Mouse (Mus musculus) layer of hippocampus, adult 9-10 months (tissue): Measurements from ENCODE around the gene Fam196a.

ENCODE experiments used
- DNase-seq: peaks from one replicate; pipeline ENCODE4 v3.0.0; 2022; ENCODE audit warnings: low spot score

The Fam196a gene

GRCm38 (mm10) chr7:134937927-134938609, at the start of gene Fam196a:
Fam196a (minus strand) TSS chr7:134938430.
- no peak for DNase-seq

GRCm38 (mm10) chr7:134961608-134962007, 23.4 kb upstream of the Fam196a start:
- DNase-seq = no peak

- no peak for DNase-seq
Measured at GRCm38 (mm10) chr7:134960871-134961270, 22.6 kb upstream of the Fam196a start.

GRCm38 (mm10) chr7:134959086-134959485, 20.9 kb upstream of the Fam196a start:
- DNase-seq = no peak

GRCm38 (mm10) chr7:134945925-134946716, 7.9 kb upstream of the Fam196a start:
- DNase-seq = no peak

- no peak for DNase-seq
Measured at GRCm38 (mm10) chr7:134943701-134944100, 5.5 kb upstream of the Fam196a start.

- no peak for DNase-seq
Measured at GRCm38 (mm10) chr7:134943063-134943462, 4.8 kb upstream of the Fam196a start.

- no peak for DNase-seq
Measured at GRCm38 (mm10) chr7:134941891-134942290, 3.7 kb upstream of the Fam196a start.

GRCm38 (mm10) chr7:134937471-134937926, 731 bp downstream of the Fam196a start:
- no peak for DNase-seq

GRCm38 (mm10) chr7:134931886-134932285, 6.3 kb downstream of the Fam196a start:
- no peak for DNase-seq

- no peak for DNase-seq
Measured at GRCm38 (mm10) chr7:134901992-134902391, 36.2 kb downstream of the Fam196a start.

- DNase-seq = no peak
Measured at GRCm38 (mm10) chr7:134899462-134899861, 38.8 kb downstream of the Fam196a start.

GRCm38 (mm10) chr7:134894604-134895003, 43.6 kb downstream of the Fam196a start:
- no peak for DNase-seq

- DNase-seq = no peak
Measured at GRCm38 (mm10) chr7:134892972-134893371, 45.3 kb downstream of the Fam196a start.

GRCm38 (mm10) chr7:134892449-134892871, 45.8 kb downstream of the Fam196a start:
- DNase-seq = no peak

GRCm38 (mm10) chr7:134883516-134883915, 54.7 kb downstream of the Fam196a start:
- no peak for DNase-seq

- DNase-seq = no peak
Measured at GRCm38 (mm10) chr7:134880431-134880830, 57.8 kb downstream of the Fam196a start.

GRCm38 (mm10) chr7:134878985-134879384, 59.2 kb downstream of the Fam196a start:
- DNase-seq = no peak

- DNase-seq = no peak
Measured at GRCm38 (mm10) chr7:134872981-134873380, 65.2 kb downstream of the Fam196a start.

- no peak for DNase-seq
Measured at GRCm38 (mm10) chr7:134872511-134872910, 65.7 kb downstream of the Fam196a start.

- DNase-seq = no peak
Measured at GRCm38 (mm10) chr7:134864175-134864574, 74.1 kb downstream of the Fam196a start.

- DNase-seq = no peak
Measured at GRCm38 (mm10) chr7:134862000-134862399, 76.2 kb downstream of the Fam196a start.

- DNase-seq = no peak
Measured at GRCm38 (mm10) chr7:134842751-134843150, 95.5 kb downstream of the Fam196a start.
